Mouse (Mus musculus): ENCODE results near the gene Slc30a3.

GRCm38 (mm10) chr5:31054261-31055215 is 53.5 kb downstream of the Slc30a3 start, which contains the start of gene Cad:
- peak; percentile 60 for TF ChIP-seq CTCF (IDR thresholded peaks at IDR 0.05; ENCODE audit: low read depth)
- TF ChIP-seq EP300 (optimal IDR thresholded peaks at IDR 0.05), result no peak

Measured in stomach, postnatal 0 days (tissue).